Mouse (Mus musculus) layer of hippocampus, adult 18-20 months (tissue): ENCODE data around the gene Lsm10. TPM values are rescaled to one million over a fixed set of nuclear protein-coding genes. Genes with fewer than 3 reads are reported as not detected.

Source experiments
- DNase-seq, 2 experiments: peaks; one replicate each; pipeline ENCODE4 v3.0.0; 2022; ENCODE audit warnings: low spot score in 2 of 2
- total RNA-seq, 2 experiments: library from RNA; stranded (reverse); gene quantifications; 2 replicates each; pipeline ENCODE4 v1.2.3; 2021

Gene Lsm10
- total RNA-seq, 2 experiments from 2014 or later = 12.7 to 15.6 TPM

DNA sequence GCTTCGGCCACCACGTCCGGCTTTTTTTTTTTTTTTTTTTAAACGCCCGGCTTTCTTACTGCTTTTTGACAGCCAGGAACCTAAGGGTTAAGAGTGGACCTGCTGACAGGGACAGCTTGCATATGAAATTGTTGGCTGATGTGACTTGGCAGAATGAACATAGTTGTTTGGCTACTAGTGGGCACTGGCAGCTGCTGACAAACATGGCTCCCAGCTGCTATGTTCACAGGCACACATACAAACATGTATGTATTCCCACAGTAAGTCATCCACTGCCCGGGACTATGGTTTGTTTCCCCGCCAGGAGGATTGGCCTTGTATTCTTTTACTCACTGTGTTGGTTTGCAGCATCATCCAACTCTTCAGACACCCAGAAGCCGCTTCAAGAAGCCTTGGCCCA lies 20.7 kb downstream of the Lsm10 start:
- no peak for DNase-seq

- DNase-seq = peak; percentile 73 to 78
Measured at GRCm38 (mm10) chr4:126118651-126119050, 22.2 kb downstream of the Lsm10 start.

- no peak for DNase-seq
Measured at GRCm38 (mm10) chr4:126119051-126119450, 22.6 kb downstream of the Lsm10 start.

- no peak for DNase-seq
Measured at GRCm38 (mm10) chr4:126120052-126120451, 23.6 kb downstream of the Lsm10 start.

- DNase-seq = no peak
Measured at GRCm38 (mm10) chr4:126120506-126120905, 24.1 kb downstream of the Lsm10 start.

GRCm38 (mm10) chr4:126123309-126124040 lies 27.1 kb downstream of the Lsm10 start:
- DNase-seq = peak in 1 of 2 experiments; percentile 30

DNA sequence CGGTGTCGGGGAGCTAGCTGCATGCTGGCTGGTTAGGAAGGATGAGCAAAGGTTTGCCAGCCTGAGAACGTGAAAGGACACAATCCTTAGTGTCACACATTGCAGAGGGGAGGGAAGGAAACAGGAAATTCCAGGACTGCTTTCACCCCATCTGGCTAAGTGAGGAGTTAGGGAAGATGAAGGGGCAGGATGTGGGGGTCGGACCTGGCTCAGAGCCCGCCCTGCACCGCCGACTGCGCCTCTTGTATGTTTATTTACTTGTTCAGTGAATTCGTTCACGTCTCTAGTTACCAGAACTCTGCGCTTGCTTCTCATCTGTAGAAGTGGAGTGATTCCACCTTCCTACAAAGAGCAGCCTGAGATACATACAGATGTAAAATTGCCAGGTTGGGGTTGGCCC lies 34.1 kb downstream of the Lsm10 start:
- DNase-seq = no peak

DNA sequence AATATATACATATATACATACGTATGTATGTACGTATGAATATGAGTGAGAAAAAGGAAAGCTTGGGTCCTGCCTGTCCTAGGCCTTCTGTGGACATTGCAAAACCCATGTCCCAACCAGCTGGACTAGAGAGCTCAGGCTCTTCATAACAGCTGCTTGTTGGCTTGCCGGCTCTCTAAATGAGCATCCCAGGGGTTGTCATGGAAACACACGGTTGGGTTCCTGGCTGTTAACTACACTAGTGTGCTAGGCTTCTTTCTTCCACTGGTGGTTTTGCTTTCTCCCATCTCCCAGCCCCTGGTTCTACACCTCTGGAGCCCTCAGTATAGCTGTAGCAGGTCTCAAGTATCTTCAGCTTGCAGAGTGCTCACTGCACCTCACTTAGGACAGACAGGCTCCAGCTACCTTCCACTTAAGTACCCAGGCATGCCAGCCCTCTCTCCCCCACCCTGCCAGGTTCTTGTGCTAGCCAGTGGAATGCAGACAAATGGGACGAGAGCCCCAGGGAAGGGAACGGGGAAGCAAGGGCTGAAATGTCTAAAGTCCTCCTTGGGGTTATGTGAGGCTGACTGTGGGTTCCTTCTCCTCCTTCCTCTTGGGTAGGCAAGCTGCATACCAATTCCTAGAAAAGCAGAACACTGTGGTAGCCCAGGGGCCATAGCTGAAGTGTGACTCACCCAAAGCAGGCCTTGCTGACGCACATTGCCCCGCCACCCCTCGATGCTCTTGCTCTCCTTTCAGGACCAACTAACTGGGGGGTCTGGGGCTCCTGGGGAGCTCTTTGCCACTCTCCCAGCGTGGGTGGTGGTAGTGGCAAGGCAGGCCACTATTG lies 35.1 kb downstream of the Lsm10 start:
- DNase-seq = peak; percentile 69 to 84

DNA sequence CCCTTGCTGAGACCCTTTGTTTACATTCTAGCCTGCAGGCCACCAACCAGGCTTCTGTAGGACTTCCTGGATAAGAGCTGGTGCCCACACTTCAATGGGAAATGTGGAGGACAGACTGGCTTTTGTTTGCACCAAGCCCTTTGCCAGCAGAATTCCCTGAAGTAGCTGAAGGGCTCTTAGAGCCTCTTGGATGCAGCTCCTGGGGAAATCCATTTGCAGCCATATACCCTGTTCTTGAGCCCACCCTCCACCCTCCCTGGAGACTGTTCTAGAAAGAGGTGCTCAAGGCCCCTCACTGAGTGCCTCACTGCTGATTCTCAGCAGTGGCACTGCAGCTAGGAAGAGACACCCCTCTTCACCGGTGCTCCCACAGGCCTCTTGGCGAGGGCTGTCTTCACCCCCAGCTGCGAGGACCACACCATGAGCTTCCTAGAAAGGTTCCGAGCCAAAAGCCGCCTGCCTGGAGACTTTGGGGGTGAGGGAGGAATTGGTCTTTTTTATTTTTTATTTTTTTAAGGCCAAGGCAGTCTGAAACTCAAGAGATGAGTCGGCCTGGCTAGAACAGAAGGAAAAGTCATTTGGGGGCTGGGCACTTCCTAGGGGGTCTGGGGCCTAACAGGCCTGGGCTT lies 36.3 kb downstream of the Lsm10 start:
- DNase-seq = no peak

DNA sequence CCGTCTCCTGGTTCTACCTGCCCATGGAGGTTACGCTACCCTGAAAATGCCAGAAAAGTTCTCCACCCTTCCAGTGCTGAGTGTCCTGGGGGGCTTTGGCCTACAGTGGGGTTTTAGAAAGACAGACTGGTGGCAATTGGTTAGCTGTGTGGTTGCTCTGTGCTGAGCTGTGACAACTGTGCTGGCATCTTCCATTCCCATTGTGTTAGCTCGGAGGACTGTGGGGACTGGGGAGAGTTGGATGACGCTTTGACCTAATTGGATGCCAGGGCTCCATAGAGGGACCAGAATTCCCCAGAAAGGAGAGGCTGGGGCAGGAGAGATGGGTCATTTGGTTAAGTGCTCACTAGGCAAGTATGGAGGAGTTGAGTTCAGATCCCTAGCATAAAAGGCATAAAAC lies 37.8 kb downstream of the Lsm10 start:
- DNase-seq = no peak

DNA sequence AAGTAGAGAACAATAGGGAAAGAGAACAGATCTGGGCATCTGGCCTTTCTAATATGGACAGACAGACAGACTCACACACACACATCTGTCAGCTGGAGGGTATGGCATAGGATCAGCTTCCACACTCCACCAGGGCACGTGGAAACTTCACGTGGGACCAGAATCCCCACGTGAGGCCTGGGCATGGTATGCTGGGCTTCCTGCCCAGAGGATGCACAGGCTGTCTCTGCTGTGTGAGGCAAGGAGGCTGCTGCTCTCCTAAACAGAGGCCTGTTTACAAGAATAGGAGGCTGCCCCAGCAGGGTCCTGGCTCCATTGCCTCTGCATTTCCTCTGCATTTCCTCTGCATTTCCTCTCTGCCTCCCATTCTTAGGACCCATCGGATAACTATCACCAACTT lies 38.2 kb downstream of the Lsm10 start:
- DNase-seq = no peak

GRCm38 (mm10) chr4:126137773-126138172 lies 41.4 kb downstream of the Lsm10 start:
- no peak for DNase-seq

- no peak for DNase-seq
Measured at GRCm38 (mm10) chr4:126141021-126141420, 44.6 kb downstream of the Lsm10 start.

DNA sequence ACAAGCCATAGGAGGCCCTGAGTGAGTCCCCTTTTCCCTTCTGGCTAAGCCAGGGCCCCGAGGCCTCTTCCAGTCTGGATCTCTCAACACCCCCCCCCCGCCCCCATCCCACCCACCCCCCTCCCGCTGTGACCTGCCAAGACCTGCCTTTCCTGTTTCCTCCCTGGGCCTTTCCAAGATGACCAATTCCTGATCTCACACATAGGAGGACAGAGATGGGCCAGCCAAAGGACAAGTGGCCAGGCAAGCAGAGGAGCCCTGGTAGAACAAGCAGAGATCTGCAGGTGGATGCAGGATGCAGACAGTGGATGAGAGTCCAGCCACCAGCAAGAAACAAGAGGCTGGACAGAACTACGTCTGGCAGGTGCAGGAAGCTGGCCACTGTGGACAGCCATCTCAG lies 49.0 kb downstream of the Lsm10 start:
- no peak for DNase-seq

GRCm38 (mm10) chr4:126146974-126147532 lies 50.6 kb downstream of the Lsm10 start:
- no peak for DNase-seq

- DNase-seq = no peak
Measured at GRCm38 (mm10) chr4:126147533-126148160, 51.2 kb downstream of the Lsm10 start, which contains the start of gene Eva1b. Gene Eva1b, plus strand, starts transcription at chr4:126147744.

Other genes with a start within 250 kb of the Lsm10 start
- gene Csf3r, start 72.1 kb upstream of the Lsm10 start, total RNA-seq = 1 to 10 TPM; 3.8 to 6.2 TPM
- 10 to 100 TPM; 47.9 to 49.8 TPM for gene Mrps15, start 49.7 kb upstream of the Lsm10 start, total RNA-seq
- 10 to 100 TPM; 43.6 to 47.6 TPM for gene Oscp1, start 38.1 kb upstream of the Lsm10 start, total RNA-seq
- gene Stk40, start 7.3 kb downstream of the Lsm10 start, total RNA-seq = 10 to 100 TPM; 30.2 to 32.9 TPM
- gene Eva1b, start 51.1 kb downstream of the Lsm10 start, total RNA-seq = 1 to 10 TPM; 1.8 to 1.9 TPM
- gene Sh3d21, start 66.9 kb downstream of the Lsm10 start, total RNA-seq = under 1 TPM; 0.57 to 0.58 TPM
- 100 to 1,000 TPM; 136 to 145 TPM for gene Thrap3, start 106.1 kb downstream of the Lsm10 start, total RNA-seq
- 100 to 1,000 TPM; 245 to 258 TPM for gene Map7d1, start 159.7 kb downstream of the Lsm10 start, total RNA-seq
- 10 to 100 TPM; 83.4 to 87.4 TPM for gene Trappc3, start 165.7 kb downstream of the Lsm10 start, total RNA-seq
- gene Col8a2, start 190.2 kb downstream of the Lsm10 start, total RNA-seq = 1 to 10 TPM; 1.7 to 2.3 TPM
- 10 to 100 TPM; 29.1 to 32.3 TPM for gene Adprhl2, start 225.1 kb downstream of the Lsm10 start, total RNA-seq
- under 1 TPM; 0.94 to 0.99 TPM for gene Tekt2, start 229.1 kb downstream of the Lsm10 start, total RNA-seq